Mouse (Mus musculus): ENCODE results near the gene Klf12. TPM values are rescaled to one million over a fixed set of nuclear protein-coding genes. Genes with fewer than 3 reads are reported as not detected.

Klf12 gene
- total and polyA plus RNA-seq, 2 experiments = 20.7 to 29.2 TPM

DNA sequence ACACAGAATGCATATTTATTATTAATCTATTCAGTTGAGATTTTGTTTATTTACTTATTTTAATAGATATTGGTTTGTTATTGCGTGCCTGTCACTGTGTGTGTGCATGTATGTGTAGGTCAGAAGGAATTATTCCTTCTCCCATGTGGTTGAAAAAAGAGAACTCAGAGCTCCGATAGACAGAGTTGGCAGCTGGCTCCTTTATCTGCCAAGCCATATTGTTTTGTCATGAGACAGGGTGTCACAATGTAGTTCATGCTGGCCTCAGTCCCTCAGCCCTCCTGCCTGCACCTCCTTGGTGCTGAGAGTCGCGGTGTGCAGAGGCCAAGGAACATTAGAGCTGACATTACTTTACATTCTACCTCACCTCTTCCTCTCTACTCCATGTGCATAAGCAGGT lies 32.3 kb upstream of the Klf12 start:
- Histone ChIP-seq H3K27me3 (ENCODE audit: control insufficient read depth, insufficient read depth, low read length) (no peaks in the 10 kb centered on the region), H3K36me3 (ENCODE audit: control insufficient read depth, insufficient read depth, low read length) (no peaks in the 10 kb centered on the region), H3K27ac (replicated peaks; ENCODE audit: insufficient read depth, low read depth, low read length) (no peak overlapping the region), H3K4me3 (ENCODE audit: insufficient read depth, low read depth, low read length) (no peak overlapping the region), H3K79me2 (ENCODE audit: control insufficient read depth, insufficient read depth, low read length) (no peaks in the 10 kb centered on the region), H3K9ac (ENCODE audit: low read depth, low read length) (no peak overlapping the region), H3K4me1 (ENCODE audit: control insufficient read depth, insufficient read depth, low read length) (no peaks in the 10 kb centered on the region)
- DNase-seq (ENCODE audit: extremely low read depth, low read depth, low spot score) = no peak
- TF ChIP-seq CTCF (IDR thresholded peaks at IDR 0.05; ENCODE audit: low read depth, low read length) (no peak), POLR2A (IDR thresholded peaks at IDR 0.05; ENCODE audit: extremely low read depth, insufficient read depth, low read length) (no peak)
- WGBS = 93% methylated on average over 4 of the region's 4 CpGs

DNA sequence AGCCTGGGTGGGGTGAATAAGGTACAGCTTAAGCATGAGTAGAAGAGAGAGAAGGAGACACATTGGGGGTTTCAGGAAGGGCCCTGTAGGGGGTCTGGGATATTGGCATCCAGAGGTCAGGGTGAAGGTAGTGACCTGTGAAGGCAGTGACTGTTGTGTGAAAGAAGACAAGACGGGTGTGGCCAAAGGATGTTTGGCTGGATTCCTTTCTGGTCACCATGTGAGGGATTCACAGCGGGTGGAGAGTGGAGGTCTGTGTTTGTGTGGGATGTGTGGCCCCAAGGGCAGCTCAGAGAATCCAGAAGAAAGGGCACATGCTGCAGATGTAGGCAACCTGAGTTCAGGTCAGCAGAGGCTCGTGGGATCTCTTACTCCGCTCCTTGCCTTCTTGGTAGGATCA lies 29.6 kb upstream of the Klf12 start:
- WGBS = 89% methylated on average over 4 of the region's 4 CpGs
- no peaks in the 10 kb centered on the region for H3K4me1 ChIP-seq (ENCODE audit: control insufficient read depth, insufficient read depth, low read length)
- H3K27me3 ChIP-seq (ENCODE audit: control insufficient read depth, insufficient read depth, low read length) = no peaks in the 10 kb centered on the region
- H3K79me2 ChIP-seq (ENCODE audit: control insufficient read depth, insufficient read depth, low read length) = no peaks in the 10 kb centered on the region
- no peak overlapping the region for H3K4me3 ChIP-seq (ENCODE audit: insufficient read depth, low read depth, low read length)
- TF ChIP-seq CTCF (IDR thresholded peaks at IDR 0.05; ENCODE audit: low read depth, low read length) (no peak), POLR2A (IDR thresholded peaks at IDR 0.05; ENCODE audit: extremely low read depth, insufficient read depth, low read length) (no peak)
- H3K27ac ChIP-seq (replicated peaks; ENCODE audit: insufficient read depth, low read depth, low read length) = no peak overlapping the region
- DNase-seq (ENCODE audit: extremely low read depth, low read depth, low spot score) = no peak
- H3K9ac ChIP-seq (ENCODE audit: low read depth, low read length) = no peak overlapping the region
- no peaks in the 10 kb centered on the region for H3K36me3 ChIP-seq (ENCODE audit: control insufficient read depth, insufficient read depth, low read length)

DNA sequence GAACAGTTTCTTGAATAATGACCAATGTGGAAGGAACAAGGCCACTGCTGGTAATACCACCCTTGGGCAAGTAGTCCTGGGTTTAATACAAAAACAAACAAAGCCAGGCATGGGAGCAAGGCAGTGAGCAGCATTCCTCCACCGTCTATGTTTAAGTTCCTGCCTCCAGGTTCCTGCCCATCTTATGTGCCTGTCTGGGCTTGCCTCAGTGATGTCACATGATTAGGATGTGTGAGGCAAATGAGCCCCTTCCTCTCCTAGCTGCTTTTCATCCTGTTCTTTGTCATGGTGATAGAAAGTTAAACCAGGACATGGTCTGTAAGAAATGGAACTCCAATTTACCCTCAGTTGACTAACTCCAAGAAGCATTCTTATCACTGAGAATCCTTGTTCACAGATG lies 16.4 kb upstream of the Klf12 start:
- Histone ChIP-seq H3K4me1 (ENCODE audit: control insufficient read depth, insufficient read depth, low read length) (no peaks in the 10 kb centered on the region), H3K27ac (replicated peaks; ENCODE audit: insufficient read depth, low read depth, low read length) (no peak overlapping the region), H3K27me3 (ENCODE audit: control insufficient read depth, insufficient read depth, low read length) (no peaks in the 10 kb centered on the region), H3K4me3 (ENCODE audit: insufficient read depth, low read depth, low read length) (no peak overlapping the region), H3K9ac (ENCODE audit: low read depth, low read length) (no peak overlapping the region), H3K36me3 (ENCODE audit: control insufficient read depth, insufficient read depth, low read length) (no peaks in the 10 kb centered on the region), H3K79me2 (ENCODE audit: control insufficient read depth, insufficient read depth, low read length) (no peaks in the 10 kb centered on the region)
- WGBS = 90% methylated on average over 1 of the region's 1 CpGs
- no peak for DNase-seq (ENCODE audit: extremely low read depth, low read depth, low spot score)
- TF ChIP-seq CTCF (IDR thresholded peaks at IDR 0.05; ENCODE audit: low read depth, low read length) (no peak), POLR2A (IDR thresholded peaks at IDR 0.05; ENCODE audit: extremely low read depth, insufficient read depth, low read length) (no peak)

DNA sequence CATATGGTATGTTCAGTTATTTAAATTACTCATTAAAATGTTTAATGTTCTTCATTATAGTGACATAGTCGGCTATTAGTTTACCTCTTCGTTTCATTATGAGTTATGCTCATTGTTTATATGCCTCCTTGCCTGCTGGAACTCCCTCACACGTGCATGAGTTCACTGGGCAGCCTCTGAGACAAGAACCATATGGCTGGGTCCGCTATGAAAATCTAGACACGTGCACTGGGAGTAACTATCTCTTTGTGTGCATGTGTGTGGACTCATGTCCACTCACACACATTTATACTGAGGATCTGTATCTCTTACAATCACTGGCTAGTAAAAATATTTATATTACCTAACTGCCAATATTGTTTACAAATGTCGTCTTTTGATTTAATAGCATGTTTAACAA lies 14.4 kb upstream of the Klf12 start:
- H3K27ac ChIP-seq (replicated peaks; ENCODE audit: insufficient read depth, low read depth, low read length) = no peak overlapping the region
- 84% methylated on average over 6 of the region's 6 CpGs for WGBS
- no peaks in the 10 kb centered on the region for H3K27me3 ChIP-seq (ENCODE audit: control insufficient read depth, insufficient read depth, low read length)
- no peak for DNase-seq (ENCODE audit: extremely low read depth, low read depth, low spot score)
- no peak for TF ChIP-seq CTCF (IDR thresholded peaks at IDR 0.05; ENCODE audit: low read depth, low read length)
- TF ChIP-seq POLR2A (IDR thresholded peaks at IDR 0.05; ENCODE audit: extremely low read depth, insufficient read depth, low read length) = no peak
- H3K79me2 ChIP-seq (ENCODE audit: control insufficient read depth, insufficient read depth, low read length) = no peaks in the 10 kb centered on the region
- no peaks in the 10 kb centered on the region for H3K36me3 ChIP-seq (ENCODE audit: control insufficient read depth, insufficient read depth, low read length)
- no peak overlapping the region for H3K9ac ChIP-seq (ENCODE audit: low read depth, low read length)
- H3K4me3 ChIP-seq (ENCODE audit: insufficient read depth, low read depth, low read length) = no peak overlapping the region
- H3K4me1 ChIP-seq (ENCODE audit: control insufficient read depth, insufficient read depth, low read length) = no peaks in the 10 kb centered on the region

DNA sequence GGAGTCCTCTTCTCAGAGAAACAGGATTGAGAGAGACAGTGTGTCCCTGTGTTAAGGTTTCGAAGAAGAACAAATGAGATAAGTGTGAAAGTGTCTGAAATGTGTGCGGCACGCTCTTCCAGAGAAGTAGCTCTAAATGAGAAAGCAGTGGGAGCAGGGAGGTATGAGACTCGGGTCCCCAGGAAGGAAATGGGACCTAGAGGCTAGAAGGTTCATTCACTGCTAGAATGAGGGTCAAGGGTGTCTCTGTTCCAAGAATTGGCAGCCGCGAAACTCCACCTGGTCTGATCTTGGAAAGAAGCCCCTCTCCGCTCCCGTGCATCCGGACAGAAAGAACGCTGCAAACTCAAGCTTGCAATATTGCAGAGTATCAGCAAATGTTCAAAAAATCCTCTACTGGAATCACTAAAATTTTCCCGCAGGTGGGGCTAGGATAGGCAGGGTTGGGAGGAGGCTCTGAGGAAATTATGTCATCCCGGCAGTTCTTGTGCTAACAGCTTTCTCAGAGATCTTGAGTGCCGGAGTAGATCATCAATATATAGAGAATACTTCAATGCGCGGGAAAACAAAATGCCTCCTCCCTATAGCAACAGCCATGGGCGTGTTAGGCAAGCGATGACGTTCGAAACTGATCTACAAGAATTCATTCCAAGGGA lies 2.2 kb upstream of the Klf12 start:
- WGBS = 5% methylated on average over 19 of the region's 19 CpGs

More for the DNA sequence above, 2.2 kb upstream of the Klf12 start:
- Histone ChIP-seq H3K36me3 (ENCODE audit: control insufficient read depth, insufficient read depth, low read length) (no peaks in the 10 kb centered on the region), H3K4me3 (ENCODE audit: insufficient read depth, low read depth, low read length) (peak overlapping the region; percentile 67), H3K27me3 (ENCODE audit: control insufficient read depth, insufficient read depth, low read length) (no peaks in the 10 kb centered on the region), H3K4me1 (ENCODE audit: control insufficient read depth, insufficient read depth, low read length) (peaks cover 6% of the 10 kb centered on the region; the same call in 1 of the 2 replicates), H3K27ac (replicated peaks; ENCODE audit: insufficient read depth, low read depth, low read length) (peak overlapping the region; percentile 82), H3K79me2 (ENCODE audit: control insufficient read depth, insufficient read depth, low read length) (no peaks in the 10 kb centered on the region), H3K9ac (ENCODE audit: low read depth, low read length) (peak overlapping the region; percentile 60)
- no peak for DNase-seq (ENCODE audit: extremely low read depth, low read depth, low spot score)
- TF ChIP-seq CTCF (IDR thresholded peaks at IDR 0.05; ENCODE audit: low read depth, low read length) (no peak), POLR2A (IDR thresholded peaks at IDR 0.05; ENCODE audit: extremely low read depth, insufficient read depth, low read length) (no peak)
